Mouse (Mus musculus): Measurements from ENCODE around the gene Vmn2r74. TPM values are rescaled to one million over a fixed set of nuclear protein-coding genes. Genes with fewer than 3 reads are reported as not detected.

The Vmn2r74 gene
- polyA plus RNA-seq (2012; rRNA removed): not detected in 2 replicates

- no peak for DNase-seq (ENCODE audit: low read depth)
Measured at GRCm38 (mm10) chr7:85961529-85961928, at the start of gene Vmn2r74. Gene Vmn2r74 (minus strand): TSS chr7:85961629.

- no peak for DNase-seq (ENCODE audit: low read depth)
Measured at GRCm38 (mm10) chr7:86007533-86007932, 46.1 kb upstream of the Vmn2r74 start.

Other genes starting within 250 kb of the Vmn2r74 start
- gene Vmn2r72, start 206.5 kb downstream of the Vmn2r74 start, polyA plus RNA-seq (2012; rRNA removed): not detected in 2 replicates
- not detected in 2 replicates for gene Vmn2r73, start 85.4 kb downstream of the Vmn2r74 start, polyA plus RNA-seq (2012; rRNA removed)
- not detected in 2 replicates for gene Vmn2r75, start 210.1 kb upstream of the Vmn2r74 start, polyA plus RNA-seq (2012; rRNA removed)